Mouse (Mus musculus) limb, embryonic 15.5 days (tissue): ENCODE measurements around the gene Ddn. TPM values are rescaled to one million over a fixed set of nuclear protein-coding genes. Genes with fewer than 3 reads are reported as not detected.

Source experiments
- ATAC-seq: fragments of 200-750 bp; cut with Nextera tagmentation; 2 replicates; pipeline ENCODE4 v1.8.0; 2017; ENCODE audit warnings: low read depth, moderate TSS enrichment; ENCODE audit not compliant: insufficient number of reproducible peaks, low FRiP score, low TSS enrichment
- H3K27ac ChIP-seq: fragments of 300-500 bp; sonication (generic); 2 replicates; pipeline ENCODE4 v1.5.1; 2015; ENCODE audit warnings: moderate library complexity, mild to moderate bottlenecking, inconsistent platforms
- H3K27me3 ChIP-seq: fragments of 300-500 bp; sonication (generic); 2 replicates; pipeline ENCODE4 v1.6.1; 2015; ENCODE audit warnings: inconsistent platforms
- H3K36me3 ChIP-seq: fragments of 300-500 bp; sonication (generic); 2 replicates; pipeline ENCODE4 v1.6.1; 2015; ENCODE audit warnings: inconsistent platforms
- H3K4me1 ChIP-seq: fragments of 300-500 bp; sonication (generic); 2 replicates; pipeline ENCODE4 v1.6.1; 2015; ENCODE audit warnings: inconsistent platforms
- H3K4me2 ChIP-seq: fragments of 300-500 bp; sonication (generic); 2 replicates; pipeline ENCODE4 v1.6.1; 2015; ENCODE audit warnings: mild to moderate bottlenecking, inconsistent platforms
- H3K4me3 ChIP-seq: fragments of 300-500 bp; sonication (generic); 2 replicates; pipeline ENCODE4 v1.5.1; 2015; ENCODE audit warnings: mild to moderate bottlenecking, inconsistent platforms
- H3K9ac ChIP-seq: fragments of 300-500 bp; sonication (generic); 2 replicates; pipeline ENCODE4 v1.6.1; 2015; ENCODE audit warnings: inconsistent platforms
- H3K9me3 ChIP-seq: fragments of 300-500 bp; sonication (generic); 2 replicates; pipeline ENCODE4 v1.6.1; 2016; ENCODE audit warnings: inconsistent platforms
- WGBS: fragments of 180-500 bp; shearing (Covaris S2); methylation state at CpG from one replicate; pipeline ENCODE4 v1.1.7; 2015; 5-methylcytosine and 5-hydroxymethylcytosine counted together
- polyA plus RNA-seq: library from polyadenylated mRNA; unstranded; fragments of >200 nt; fragmentation: Nextera tagmentation; extraction: Ambion mirVana; gene quantifications from 2 replicates; pipeline ENCODE4 v1.2.1, GENCODE M21; 2015

Gene Ddn
- polyA plus RNA-seq, 1 experiment from 2014 or later, result 0.15 TPM

DNA sequence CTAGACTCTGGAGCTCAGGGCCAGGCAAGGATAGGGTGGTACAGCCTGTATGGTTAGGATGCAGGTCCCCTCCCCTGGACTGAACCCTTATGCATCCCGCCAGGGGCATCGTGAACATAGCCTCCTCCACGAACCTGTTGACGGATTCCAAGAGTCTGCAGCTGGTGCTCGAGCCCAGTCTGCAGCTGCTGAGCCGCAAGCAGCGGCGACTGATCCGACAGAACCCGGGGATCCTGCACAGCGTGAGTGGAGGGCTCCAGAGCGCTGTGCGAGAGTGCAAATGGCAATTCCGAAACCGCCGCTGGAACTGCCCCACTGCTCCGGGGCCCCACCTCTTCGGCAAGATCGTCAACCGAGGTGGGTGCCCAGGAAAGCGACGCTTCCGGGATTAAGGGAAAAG lies 18.5 kb downstream of the Ddn start:
- H3K4me1 ChIP-seq, result peaks cover 40% of the 10 kb centered on the region
- H3K9me3 ChIP-seq, result no peaks in the 10 kb centered on the region
- H3K27me3 ChIP-seq, result peaks cover 95% of the 10 kb centered on the region
- no peak overlapping the region for H3K9ac ChIP-seq
- under 1% methylated on average over 23 of the region's 23 CpGs for WGBS
- no peak for ATAC-seq
- H3K36me3 ChIP-seq, result no peaks in the 10 kb centered on the region
- peak overlapping the region; percentile 21 for H3K4me3 ChIP-seq
- peak overlapping the region; percentile 38 for H3K4me2 ChIP-seq
- no peak overlapping the region for H3K27ac ChIP-seq

- Histone ChIP-seq H3K27me3 (peaks cover 90% of the 10 kb centered on the region), H3K9me3 (no peaks in the 10 kb centered on the region), H3K9ac (no peak within 1 kb of the TSS), H3K4me3 (peak within 1 kb of the TSS; percentile 21), H3K4me2 (peak within 1 kb of the TSS; percentile 38), H3K36me3 (no peaks in the 10 kb centered on the region), H3K27ac (no peak within 1 kb of the TSS), H3K4me1 (peaks cover 40% of the 10 kb centered on the region)
- ATAC-seq, result 0 out of 2 replicates have a peak, but pooled peaks have one; percentile 22
- WGBS, result 4% methylated on average over 46 of the region's 51 CpGs
Observed at GRCm38 (mm10) chr15:98789661-98790535, 19.4 kb downstream of the Ddn start, which contains the start of gene Wnt1. Gene Wnt1, plus strand, starts transcription at chr15:98789857.

- 13% methylated on average over 24 of the region's 24 CpGs for WGBS
- no peaks in the 10 kb centered on the region for H3K9me3 ChIP-seq
- no peak for ATAC-seq
- peaks cover 40% of the 10 kb centered on the region for H3K4me1 ChIP-seq
- H3K4me2 ChIP-seq, result peak overlapping the region; percentile 19; the same call in 1 of the 2 replicates
- peaks cover 84% of the 10 kb centered on the region for H3K27me3 ChIP-seq
- H3K36me3 ChIP-seq, result no peaks in the 10 kb centered on the region
- H3K27ac ChIP-seq, result no peak overlapping the region
- peak overlapping the region; percentile 17; the same call in 1 of the 2 replicates for H3K4me3 ChIP-seq
- no peak overlapping the region for H3K9ac ChIP-seq
Observed at GRCm38 (mm10) chr15:98788972-98789660, 20.2 kb downstream of the Ddn start.

DNA sequence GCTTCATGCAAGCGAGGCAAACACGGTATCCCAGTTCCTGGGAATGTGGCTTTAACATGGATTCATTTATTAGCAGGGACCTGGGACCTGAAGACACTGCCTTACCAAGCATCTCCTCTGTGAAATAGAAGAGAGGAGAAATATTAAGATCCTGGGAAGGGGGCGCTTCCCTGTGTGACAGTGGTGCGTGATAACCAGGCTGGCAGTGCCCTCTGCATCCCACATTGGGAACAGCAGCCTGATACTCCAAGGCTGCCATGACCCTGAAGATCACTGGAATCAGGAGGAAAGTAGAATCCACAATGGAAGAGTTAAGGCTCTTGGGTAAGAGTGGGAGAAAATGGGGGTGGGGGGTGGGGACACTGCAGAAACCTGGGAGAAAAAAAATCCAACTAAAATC lies 21.4 kb downstream of the Ddn start:
- H3K9ac ChIP-seq, result no peak overlapping the region
- H3K4me2 ChIP-seq, result no peak overlapping the region
- WGBS, result 26% methylated on average over 4 of the region's 4 CpGs
- peaks cover 74% of the 10 kb centered on the region for H3K27me3 ChIP-seq
- peaks cover 35% of the 10 kb centered on the region for H3K4me1 ChIP-seq
- H3K27ac ChIP-seq, result no peak overlapping the region
- no peaks in the 10 kb centered on the region for H3K36me3 ChIP-seq
- no peaks in the 10 kb centered on the region for H3K9me3 ChIP-seq
- H3K4me3 ChIP-seq, result no peak overlapping the region
- no peak for ATAC-seq

- WGBS, result 38% methylated on average over 7 of the region's 7 CpGs
Observed at GRCm38 (mm10) chr15:98785744-98786143, 23.5 kb downstream of the Ddn start.

GRCm38 (mm10) chr15:98781166-98781565 lies 28.1 kb downstream of the Ddn start:
- H3K4me3 ChIP-seq, result no peak overlapping the region
- H3K9me3 ChIP-seq, result no peaks in the 10 kb centered on the region
- no peak overlapping the region for H3K27ac ChIP-seq
- 27% methylated on average over 6 of the region's 6 CpGs for WGBS
- H3K27me3 ChIP-seq, result peaks cover 72% of the 10 kb centered on the region
- no peak for ATAC-seq
- no peaks in the 10 kb centered on the region for H3K36me3 ChIP-seq
- peaks cover 40% of the 10 kb centered on the region for H3K4me1 ChIP-seq
- no peak overlapping the region for H3K4me2 ChIP-seq
- H3K9ac ChIP-seq, result no peak overlapping the region

More at GRCm38 (mm10) chr15:98785744-98786143, 23.5 kb downstream of the Ddn start:
- H3K4me2 ChIP-seq, result no peak overlapping the region
- peaks cover 69% of the 10 kb centered on the region for H3K27me3 ChIP-seq
- ATAC-seq, result no peak
- no peak overlapping the region for H3K4me3 ChIP-seq
- H3K9me3 ChIP-seq, result no peaks in the 10 kb centered on the region
- H3K4me1 ChIP-seq, result peaks cover 15% of the 10 kb centered on the region
- H3K36me3 ChIP-seq, result no peaks in the 10 kb centered on the region
- no peak overlapping the region for H3K27ac ChIP-seq
- H3K9ac ChIP-seq, result no peak overlapping the region

- Histone ChIP-seq H3K36me3 (no peaks in the 10 kb centered on the region), H3K27me3 (peaks cover 74% of the 10 kb centered on the region), H3K27ac (no peak overlapping the region), H3K4me1 (peaks cover 46% of the 10 kb centered on the region), H3K4me3 (no peak overlapping the region), H3K4me2 (no peak overlapping the region), H3K9me3 (no peaks in the 10 kb centered on the region), H3K9ac (no peak overlapping the region)
- 7% methylated on average over 13 of the region's 13 CpGs for WGBS
- peak; percentile 21; the same call in 1 of the 2 replicates for ATAC-seq
Observed at GRCm38 (mm10) chr15:98780573-98780972, 28.7 kb downstream of the Ddn start.

- H3K9ac ChIP-seq, result no peak overlapping the region
- H3K9me3 ChIP-seq, result no peaks in the 10 kb centered on the region
- ATAC-seq, result no peak
- H3K36me3 ChIP-seq, result no peaks in the 10 kb centered on the region
- H3K27ac ChIP-seq, result 0 out of 2 replicates have a peak overlapping the region, but pooled peaks have one; percentile 38
- no peak overlapping the region for H3K4me3 ChIP-seq
- H3K4me2 ChIP-seq, result no peak overlapping the region
- 4% methylated on average over 8 of the region's 8 CpGs for WGBS
- peaks cover 77% of the 10 kb centered on the region for H3K27me3 ChIP-seq
- H3K4me1 ChIP-seq, result peaks cover 49% of the 10 kb centered on the region
Observed at GRCm38 (mm10) chr15:98780075-98780474, 29.2 kb downstream of the Ddn start.

GRCm38 (mm10) chr15:98778806-98779205 lies 30.5 kb downstream of the Ddn start:
- Histone ChIP-seq H3K4me2 (peak overlapping the region; percentile 49), H3K36me3 (no peaks in the 10 kb centered on the region), H3K4me3 (no peak overlapping the region), H3K9ac (no peak overlapping the region), H3K9me3 (no peaks in the 10 kb centered on the region), H3K27me3 (peaks cover 86% of the 10 kb centered on the region), H3K27ac (no peak overlapping the region), H3K4me1 (peaks cover 52% of the 10 kb centered on the region)
- no peak for ATAC-seq
- whole genome bisulfite sequencing, result 4% methylated on average over 11 of the region's 11 CpGs

GRCm38 (mm10) chr15:98778191-98778770 lies 31.0 kb downstream of the Ddn start:
- Histone ChIP-seq H3K9ac (no peak overlapping the region), H3K36me3 (no peaks in the 10 kb centered on the region), H3K27me3 (peaks cover 92% of the 10 kb centered on the region), H3K27ac (no peak overlapping the region), H3K4me1 (peaks cover 53% of the 10 kb centered on the region), H3K4me3 (peak overlapping the region; percentile 37), H3K4me2 (peak overlapping the region; percentile 49), H3K9me3 (no peaks in the 10 kb centered on the region)
- ATAC-seq, result no peak
- WGBS, result 2% methylated on average over 25 of the region's 25 CpGs

DNA sequence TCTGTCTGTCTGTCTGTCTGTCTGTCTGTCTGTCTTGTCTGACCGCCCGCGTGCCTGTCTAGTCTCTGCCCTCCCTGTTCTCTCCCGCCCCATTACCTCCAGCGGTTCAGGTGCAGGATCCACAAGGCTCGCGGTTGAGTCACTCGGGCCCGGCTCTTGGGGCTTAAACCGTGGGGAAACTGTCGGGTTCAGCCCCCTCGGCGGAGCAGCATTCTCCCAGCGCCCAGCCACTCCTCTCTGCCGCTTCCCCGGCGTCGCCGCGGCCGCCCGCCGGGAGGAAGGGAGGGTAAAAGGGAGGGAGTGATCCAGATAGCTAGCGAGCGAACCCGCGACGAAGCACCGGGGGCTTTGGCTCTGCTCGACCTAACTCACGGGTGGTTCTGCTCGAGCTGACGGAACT lies 31.5 kb downstream of the Ddn start, which contains the start of gene Wnt10b:
TSS of gene Wnt10b (minus strand) at position 389 of the 400 bp plus-strand sequence.
- Histone ChIP-seq H3K9ac (peak within 1 kb of the TSS; percentile 17; the same call in 1 of the 2 replicates), H3K27me3 (peaks cover 97% of the 10 kb centered on the region), H3K27ac (peak within 1 kb of the TSS; percentile 75), H3K9me3 (no peaks in the 10 kb centered on the region), H3K36me3 (no peaks in the 10 kb centered on the region), H3K4me2 (peak within 1 kb of the TSS; percentile 49), H3K4me3 (peak within 1 kb of the TSS; percentile 37), H3K4me1 (peaks cover 58% of the 10 kb centered on the region)
- no peak for ATAC-seq
- WGBS, result under 1% methylated on average over 24 of the region's 33 CpGs
